Mouse (Mus musculus): Measurements from ENCODE around the gene Pla2g7. TPM values are rescaled to one million over a fixed set of nuclear protein-coding genes. Genes with fewer than 3 reads are reported as not detected.

Gene Pla2g7
- total RNA-seq, 2 experiments from 2014 or later = 8.0 to 9.4 TPM

DNA sequence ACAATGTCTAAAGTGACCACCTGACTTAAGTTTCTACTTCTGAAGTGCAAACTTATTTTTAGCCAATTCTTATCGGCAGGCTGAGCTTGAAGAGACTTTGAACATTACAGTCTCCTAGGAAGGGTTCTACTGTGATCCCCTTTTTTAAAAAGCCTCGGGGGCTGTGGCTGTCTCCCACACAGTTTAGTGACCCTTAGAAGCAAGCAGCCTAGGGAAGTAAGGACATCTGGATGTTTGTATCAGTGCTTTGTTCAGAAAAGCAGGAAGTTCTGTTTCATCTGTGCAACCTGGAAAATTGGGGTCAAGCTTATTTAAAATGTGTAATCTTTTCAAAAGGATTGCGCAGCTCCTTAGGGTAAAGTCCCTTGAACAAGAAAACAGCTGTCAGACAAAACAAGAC, 12.6 kb downstream of the Pla2g7 start:
- DNase-seq = no peak

DNA sequence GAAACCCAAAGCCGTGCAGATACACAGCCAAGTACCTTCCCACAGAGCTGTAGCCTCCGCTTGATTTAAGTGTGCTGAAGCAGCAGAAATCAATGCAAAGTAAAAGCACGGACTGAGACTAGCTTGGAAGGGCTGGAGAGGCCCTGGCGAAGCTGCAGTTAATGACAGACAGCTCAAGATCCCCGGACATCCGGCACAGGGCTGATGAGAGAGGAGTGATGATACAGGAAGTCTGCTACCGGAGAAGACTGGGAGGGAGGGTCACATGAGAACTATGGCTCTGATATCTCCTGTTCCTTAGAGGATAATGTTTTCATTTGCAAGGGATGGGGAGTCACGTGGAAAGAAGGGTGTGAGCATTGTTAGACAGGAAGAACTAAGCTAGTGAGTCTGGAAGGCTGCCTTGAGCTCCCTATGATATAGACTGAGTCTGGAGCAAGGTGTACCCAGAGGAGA, 13.1 kb downstream of the Pla2g7 start:
- peak; percentile 40 for DNase-seq

DNA sequence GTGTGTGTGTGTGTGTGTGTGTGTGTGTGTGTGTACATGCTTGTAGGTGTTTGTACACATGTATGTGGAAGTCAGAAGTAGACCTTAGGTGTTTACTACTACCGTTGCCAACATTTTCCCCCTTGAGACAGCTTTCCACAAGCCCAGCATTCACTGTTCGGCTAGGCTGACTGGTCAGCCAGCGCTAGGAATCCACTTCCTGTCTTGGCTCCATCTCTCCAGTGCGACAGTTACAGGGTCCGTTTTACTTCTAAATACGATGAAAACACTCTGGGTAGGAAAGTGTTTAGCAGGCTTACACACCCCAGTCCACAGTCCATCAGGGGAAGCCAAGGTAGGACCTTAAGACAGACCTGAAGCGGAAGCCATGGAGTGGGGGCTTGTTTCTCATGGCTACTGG, 16.9 kb downstream of the Pla2g7 start:
- DNase-seq = no peak

DNA sequence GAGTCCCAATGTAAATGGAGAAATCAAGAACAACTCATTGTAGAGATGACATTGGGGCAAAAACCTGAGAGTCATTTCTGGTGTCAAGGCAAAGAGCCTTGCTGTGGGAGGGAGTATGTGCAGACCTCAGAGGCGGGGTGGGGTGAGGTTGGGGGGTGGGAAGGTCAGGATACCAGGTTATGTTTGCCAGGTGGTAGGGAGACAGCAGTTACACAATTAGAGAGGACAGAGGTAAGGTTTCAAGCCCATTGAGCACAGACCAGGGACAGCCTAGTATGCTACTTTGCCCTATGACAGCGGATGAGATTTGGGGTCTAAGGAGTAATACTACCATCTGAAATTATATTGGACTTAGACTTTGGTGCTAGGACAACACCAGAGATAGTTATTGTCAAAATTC, 19.4 kb downstream of the Pla2g7 start:
- no peak for DNase-seq

DNA sequence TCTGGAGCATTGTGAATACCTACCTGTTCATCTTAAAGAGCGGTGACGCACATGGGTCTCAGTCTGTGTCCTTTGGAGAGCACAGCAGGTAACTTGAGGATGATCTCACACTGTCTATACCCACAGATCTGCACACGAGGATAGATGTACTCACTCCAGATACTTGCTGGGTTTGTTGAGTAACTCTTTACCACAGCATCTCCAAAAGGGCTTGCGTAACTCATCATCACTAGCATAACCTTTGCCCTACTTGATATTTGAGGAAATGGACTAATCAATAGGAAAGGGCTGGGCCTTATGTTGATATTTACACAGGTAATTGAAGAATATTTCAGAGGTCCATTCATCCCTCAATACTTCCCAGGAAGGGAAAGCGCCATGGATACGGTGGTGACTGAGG, 21.9 kb downstream of the Pla2g7 start:
- no peak for DNase-seq

DNA sequence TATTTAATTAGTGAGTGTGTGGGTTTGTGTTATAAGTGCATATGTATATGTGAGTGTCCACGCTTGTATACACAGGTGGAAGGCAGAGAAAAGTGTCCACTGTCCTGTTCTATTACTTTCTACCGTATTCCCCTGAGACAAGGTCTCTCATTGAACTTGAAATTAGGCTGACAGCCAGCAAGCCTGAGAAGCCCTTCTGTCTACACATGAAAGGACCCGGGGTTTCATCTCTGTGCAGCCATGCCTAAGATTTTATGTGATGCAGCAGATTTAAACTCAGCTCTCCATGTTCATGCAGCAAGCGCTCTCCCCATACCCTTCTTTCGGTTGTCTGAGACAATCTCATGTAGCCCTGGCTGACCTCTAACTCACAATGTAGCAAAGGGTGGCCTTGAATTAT, 22.6 kb downstream of the Pla2g7 start:
- DNase-seq = no peak

DNA sequence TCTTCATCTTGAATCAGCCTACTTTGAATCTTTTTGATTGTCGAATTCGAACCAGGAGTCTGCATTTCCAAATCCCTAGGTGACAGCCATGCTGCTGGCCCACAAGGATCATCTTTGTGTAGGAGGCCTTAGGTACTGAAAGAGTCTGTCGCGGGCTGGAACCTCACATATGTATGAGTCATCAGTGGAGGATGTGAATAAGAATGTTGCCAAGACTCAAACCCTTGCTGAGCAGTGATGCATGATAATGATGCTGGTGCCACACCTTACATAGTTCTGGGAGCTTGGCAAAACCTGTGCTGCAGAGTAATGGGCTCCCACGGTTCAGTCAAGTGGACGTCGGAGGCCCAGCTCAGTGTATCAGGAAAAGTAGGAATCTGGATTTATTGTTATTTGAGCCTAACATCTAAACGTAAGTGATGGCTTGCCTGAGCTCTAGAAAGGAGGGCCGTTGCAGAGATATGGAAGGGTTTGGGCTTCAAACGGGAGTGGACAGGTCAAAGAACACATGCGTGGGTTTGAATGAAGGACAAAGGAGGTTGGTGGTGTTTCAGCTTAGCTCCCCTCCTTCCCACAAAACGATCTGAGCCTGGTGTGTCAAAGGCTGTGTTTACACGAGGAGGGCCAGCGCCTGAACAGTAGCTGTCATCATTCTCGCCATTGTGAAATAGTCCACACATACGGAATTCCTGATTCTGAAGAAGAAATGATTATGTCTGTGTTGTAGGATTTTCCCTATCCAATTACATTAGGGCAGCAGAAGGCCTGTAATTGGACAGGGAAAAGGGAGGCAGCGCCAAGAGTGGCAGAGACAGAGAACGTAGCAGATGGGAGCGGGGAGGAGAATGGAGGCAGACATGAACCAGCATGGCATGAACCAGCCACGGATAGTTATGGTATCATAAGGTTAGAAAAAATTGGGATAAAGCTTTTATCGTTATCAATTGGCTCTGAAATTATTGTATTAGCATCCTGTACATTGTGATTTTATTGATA, 24.7 kb downstream of the Pla2g7 start:
- no peak for DNase-seq

DNA sequence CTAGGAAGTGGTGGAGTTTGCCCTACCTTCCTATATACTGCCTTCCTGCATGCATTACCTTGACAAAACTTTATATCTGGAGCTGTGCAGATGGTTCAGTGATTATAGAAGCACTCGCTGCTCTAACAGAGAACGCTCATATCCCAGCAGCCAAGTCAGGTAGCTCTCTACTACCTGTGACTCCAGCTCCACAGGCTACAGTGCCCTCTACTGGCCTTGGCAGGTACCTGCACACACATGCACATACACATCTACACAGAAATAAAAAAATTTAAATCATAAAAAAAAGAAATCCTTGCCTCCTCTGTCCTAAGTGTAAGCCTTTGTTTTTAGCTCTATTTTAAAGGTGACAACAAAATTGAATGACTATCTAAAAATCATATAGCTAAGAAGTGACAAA, 29.8 kb downstream of the Pla2g7 start:
- DNase-seq = no peak

DNA sequence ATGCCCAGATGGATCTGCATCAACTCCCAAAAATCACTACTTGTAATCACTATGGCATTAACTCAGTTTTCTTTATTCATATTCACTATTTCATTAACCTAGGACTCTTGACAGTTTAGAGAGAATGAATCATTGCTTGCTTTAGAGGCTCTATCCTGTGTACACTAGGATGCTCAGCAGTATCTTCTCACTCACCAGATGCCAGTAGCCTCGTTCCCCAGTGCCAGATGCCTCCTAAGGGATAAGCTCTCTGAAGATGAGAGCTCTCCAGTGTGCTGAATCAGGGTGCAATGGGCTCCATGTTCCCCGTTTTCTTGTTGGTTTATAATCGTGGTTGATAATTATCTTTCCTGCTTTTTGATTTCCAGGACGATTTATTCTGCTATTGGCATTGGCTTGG, 30.8 kb downstream of the Pla2g7 start:
- DNase-seq = no peak

DNA sequence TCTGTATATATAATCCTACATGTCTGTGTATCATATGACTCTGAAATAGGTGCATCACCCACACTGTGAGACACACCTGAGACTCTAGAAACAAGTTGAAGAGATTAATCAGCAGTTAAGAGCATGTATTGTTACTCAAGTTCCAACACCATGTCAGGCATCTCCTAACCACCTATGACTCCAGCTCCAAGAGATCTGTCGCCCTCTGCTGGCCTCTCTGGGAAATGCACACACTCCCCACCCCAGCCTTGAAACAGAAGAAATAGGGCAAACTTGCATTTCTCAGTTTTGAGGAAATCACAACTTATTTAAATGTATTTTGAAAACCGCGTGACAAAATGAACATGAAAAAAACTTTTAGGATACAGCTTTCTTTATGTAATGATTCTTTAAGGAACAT, 38.8 kb downstream of the Pla2g7 start:
- DNase-seq = peak; percentile 80

DNA sequence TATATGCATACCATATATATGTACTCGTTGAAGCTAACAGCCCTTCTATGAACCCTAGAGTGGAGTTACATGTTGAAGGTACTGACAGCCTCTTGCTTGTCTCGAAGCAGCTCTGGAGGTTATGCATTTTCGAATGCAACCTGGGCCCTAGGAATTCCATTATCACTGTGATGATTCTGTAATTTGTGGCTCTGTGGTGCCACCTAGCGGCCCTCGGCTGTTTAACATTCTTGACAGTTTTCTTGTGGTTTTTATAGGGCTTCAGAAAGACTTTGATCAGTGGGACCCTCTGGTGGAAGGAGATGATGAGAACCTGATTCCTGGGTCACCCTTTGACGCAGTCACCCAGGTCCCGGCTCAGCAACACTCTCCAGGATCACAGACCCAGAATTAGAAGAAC, 43.7 kb downstream of the Pla2g7 start:
- DNase-seq = peak; percentile 47

DNA sequence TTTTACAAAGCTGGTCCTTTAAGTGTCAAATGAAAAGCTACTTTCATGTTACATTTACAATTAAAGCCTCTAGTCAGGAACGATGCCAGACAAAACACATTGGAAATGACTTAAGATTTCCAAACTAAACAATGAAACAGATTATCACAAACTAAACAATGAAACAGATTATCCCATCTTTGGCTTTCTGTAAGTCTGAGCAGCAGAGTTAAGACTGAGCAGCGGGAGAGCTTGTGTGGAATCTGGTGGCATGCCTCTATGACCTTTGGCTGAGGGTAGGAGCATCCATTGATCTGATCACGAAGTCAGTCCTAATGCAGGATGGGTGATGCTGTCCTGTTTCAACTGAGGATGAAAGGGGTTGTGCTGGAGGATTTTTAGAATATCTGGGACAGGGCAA, 44.3 kb downstream of the Pla2g7 start:
- DNase-seq = no peak

DNA sequence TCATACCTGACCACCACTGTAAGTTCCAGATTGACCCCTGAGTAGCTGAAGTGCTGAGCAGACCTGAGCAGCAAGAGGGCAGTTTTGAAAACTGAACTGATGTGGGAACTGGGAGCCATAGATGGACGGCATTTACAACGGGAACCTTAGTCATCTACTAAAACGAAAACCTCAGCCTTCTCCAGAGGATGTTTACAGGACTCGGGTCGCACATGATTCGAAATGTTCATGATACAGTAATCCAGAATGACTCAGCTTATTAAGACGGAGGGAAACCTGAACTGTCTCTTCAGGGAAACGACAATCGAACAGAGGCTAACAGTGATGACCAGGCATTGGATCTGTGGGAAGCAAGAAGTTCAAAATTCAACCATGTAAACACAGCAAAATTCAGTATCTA, 51.3 kb downstream of the Pla2g7 start:
- DNase-seq = no peak

DNA sequence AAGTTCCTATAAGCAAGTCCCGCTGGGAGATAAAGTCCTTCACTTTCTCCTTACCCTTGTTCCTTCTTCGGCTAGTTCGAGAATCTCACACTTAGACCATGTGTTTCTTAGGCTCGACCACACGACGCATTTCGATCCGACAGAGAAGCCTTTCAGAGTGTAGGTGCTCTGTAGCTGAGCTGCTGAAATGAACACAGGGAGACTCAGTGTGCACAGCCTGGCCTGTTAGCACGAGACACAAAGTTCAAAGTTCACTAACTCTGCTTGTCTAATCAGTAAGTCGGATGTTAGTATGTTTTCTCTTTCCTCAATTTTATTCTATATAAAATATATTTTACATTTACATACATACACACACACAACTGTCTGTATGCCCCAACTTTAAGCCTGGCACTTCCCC, 54.2 kb downstream of the Pla2g7 start:
- DNase-seq = no peak

DNA sequence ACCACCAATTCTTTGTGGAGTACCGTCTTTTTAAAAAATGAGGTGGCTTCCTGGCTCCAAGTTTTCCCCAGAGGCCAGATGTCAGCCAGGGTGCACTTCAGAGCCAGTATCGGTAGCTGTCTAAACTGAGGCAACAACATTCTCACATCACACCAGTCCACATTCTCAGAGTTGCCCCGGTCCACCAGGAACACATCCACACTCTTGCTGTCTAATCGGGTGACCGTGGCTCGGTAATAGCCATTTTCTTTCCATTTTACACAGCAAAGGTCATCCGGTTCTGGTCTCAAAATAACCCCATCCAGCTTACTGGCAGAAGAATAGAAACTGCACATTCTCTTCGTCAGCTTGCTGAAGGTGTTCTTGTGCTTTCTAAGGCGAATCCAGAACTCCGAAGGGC, 60.3 kb downstream of the Pla2g7 start:
- no peak for DNase-seq

DNA sequence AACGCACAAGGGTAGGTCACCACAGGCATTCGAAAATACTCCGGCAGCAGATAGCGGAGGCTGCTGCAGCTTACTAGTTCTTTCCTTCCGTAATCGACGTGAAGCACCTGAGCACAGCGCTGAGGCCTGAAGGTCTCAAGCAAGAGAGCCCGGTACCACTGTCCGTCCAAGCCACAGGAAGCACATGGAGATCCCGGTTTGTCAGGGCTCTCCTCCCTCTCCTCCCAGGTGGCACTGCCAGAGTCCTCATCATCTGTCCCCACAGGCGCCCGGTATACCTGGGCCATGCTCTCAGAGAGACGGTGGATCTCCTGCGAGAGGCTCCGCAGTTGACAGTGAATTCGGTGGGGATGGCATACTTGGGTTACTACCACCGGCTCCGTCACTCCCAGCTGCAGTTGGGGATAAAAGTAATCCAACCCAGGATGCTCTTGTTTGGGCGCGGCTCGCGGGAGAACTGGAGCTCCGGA, 61.2 kb downstream of the Pla2g7 start:
- no peak for DNase-seq

DNA sequence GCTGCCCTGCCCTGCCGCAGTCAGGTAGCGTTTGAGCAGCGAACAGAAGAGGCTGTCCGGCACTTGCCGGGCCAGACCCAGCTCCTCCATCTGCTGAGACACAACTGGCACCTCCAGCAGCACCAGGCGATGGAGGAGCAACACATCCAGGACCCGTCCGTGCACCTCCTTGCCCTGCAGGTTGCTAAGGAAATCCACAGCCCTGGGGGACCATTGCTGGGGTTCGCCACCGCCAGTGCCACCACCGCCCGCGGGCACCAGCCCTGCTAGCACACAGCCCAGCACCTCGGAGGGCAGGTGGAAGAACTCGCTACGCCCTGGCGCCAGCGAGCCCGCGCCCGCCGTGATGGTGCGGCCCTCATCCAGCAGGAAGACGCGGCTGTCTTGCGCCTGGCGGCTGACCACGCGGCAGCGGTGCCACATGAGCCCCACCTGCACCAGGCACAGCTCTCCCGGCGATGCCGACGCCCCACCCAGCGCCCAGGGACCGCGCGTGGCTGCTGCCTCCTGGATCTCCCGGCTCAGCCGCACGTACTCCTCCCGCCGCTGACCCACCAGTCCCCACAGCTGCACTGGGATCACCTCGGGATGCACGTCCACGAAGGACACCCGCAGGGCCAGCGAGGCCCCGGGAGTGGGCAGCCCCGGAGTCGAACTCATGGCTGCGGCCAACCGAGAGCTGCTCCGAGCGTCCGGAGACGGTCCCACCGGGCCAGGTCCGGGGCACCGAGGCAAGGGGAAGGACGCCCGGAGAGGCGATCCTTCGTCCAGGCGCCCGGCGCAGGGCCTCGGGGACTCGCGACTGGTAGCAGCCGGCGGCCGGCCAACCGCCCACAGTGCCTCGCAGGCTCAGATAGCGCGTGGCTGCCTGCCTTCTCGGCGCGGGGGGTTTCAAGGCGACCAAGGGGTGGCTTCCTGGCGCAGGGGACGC, 61.9 kb downstream of the Pla2g7 start, which contains the start of gene Tdrd6:
Gene Tdrd6, minus strand, starts transcription at position 804 of the 931 bp plus-strand sequence.
- DNase-seq = peak; percentile 18

DNA sequence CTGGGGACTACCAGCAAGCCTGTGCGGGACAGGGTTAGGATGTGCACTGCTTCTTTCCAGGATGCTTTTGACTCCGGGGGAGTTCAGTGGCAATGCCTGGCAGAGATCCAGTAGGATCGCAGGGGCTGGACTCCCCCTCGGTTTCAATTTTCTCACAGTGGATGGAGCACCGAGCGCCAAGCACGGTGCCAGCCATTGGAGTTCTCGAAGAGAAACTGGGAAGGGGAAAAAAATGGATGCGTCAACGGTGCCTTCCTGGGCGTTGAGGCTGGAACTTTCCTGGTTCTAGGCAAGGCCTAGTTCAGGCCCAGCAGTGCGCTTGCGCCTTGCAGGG, 62.5 kb downstream of the Pla2g7 start:
- DNase-seq = no peak

DNA sequence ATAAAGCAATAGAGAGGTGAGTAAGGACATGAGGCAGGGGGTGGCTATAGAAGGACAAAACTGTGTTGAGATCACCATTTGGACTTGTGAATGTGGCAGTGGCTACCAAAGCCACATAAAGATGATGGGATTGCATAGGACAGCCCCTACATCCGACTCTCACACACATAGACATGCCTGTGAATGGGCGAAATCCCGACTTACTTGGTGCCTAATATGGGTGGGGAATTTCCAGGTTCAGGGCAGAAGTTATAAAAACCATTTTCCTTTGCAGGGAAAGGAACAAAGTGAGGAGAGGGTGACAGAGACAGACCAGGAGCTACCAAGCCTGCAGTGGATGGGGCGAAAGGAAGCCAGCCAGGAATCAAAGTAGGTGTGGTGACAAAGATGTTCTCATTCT, 69.2 kb downstream of the Pla2g7 start:
- DNase-seq = no peak

DNA sequence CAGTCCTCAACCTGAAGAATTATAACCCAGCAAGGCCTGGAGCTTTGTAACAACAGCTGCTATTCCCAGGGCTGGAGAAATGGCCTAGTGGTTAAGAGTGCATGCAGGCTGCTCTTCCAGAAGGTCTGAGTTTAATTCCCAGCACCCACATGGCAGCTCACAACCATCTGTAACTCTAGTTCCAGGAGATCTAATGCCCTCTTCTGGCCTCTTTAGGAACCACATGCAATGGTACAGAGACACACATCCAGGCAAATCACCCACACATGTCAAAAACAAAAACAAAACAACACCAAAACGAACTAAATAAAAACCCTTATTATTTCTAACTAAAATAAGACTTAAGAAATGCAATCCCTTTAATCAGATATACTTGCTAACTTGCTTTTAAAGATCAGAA, 72.9 kb downstream of the Pla2g7 start:
- no peak for DNase-seq

DNA sequence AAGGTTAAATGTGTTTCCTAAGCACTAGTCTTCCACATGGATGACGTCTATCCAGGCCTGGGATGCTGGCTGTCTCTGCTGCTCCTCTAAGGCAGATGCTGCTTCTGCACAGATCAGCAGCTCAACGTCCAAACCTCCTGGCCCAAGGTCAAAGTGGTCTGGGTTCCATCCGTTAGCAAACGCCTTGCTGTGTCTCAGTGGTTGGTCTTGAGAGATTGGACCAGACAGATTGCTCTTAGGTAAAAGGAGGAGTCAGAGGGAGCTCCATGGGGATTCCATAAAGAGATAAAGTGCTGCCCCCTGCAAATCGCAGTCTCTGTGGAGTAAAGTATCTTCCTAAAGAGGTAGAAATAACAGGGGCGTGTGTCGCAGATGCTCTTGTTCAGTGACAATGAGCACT, 75.3 kb downstream of the Pla2g7 start:
- DNase-seq = no peak

DNA sequence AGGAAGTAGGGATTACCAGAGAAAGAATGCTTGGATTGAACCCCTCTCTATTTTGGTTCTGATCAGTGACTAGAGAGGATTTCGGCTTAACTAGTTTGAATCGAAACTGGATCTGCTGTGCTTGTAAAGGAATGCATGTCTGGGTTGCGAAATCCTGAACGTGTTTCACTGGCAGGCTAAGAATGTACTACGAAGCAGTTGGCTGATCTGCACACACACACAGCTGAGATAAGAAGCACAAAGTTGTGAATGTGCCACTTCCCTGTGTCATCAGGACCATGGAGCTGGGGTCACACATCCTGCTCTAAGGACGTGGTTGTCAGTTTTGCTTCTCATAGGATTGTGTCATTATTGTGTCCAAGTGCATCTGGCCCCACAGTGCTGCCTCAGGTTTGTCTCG, 76.5 kb downstream of the Pla2g7 start:
- no peak for DNase-seq

DNA sequence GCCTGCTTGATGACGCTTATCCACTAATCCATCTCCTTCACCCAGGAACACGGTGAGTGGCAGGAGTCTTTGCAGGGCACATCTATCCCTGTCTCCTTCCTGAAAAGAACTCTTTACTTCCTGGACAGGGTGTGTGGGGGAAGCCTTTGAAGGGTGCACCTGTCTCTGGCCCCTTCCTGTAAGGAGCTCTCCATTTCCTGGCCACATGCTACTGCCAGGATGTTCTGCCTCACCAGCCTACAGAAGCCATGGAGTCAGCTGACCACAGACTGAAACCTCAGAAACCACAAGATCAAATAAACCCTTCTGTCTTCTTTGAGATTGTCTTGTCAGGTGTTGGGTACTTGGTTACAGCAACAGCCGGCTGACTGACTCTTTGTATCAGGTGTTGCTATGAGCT, 77.2 kb downstream of the Pla2g7 start:
- DNase-seq = no peak

Measured in gastrocnemius, postnatal 10 days (tissue).